Mouse (Mus musculus) liver, embryonic 14.5 days (tissue): ENCODE measurements at regions not wholly inside any gene's neighbourhood (a gene's known extent, or its start where the extent isn't known, plus 50 kb on each side); places are given as distances from the start of the nearest gene placed in this dataset.

Source experiments
- CTCF ChIP-seq: IDR thresholded peaks from 2 replicates; pipeline ENCODE4 v1.5.1; 2016; ENCODE audit warnings: antibody characterized with exemption, low read depth, control low read depth
- EP300 ChIP-seq: IDR thresholded peaks from 2 replicates; pipeline ENCODE4 v1.6.1; 2016; ENCODE audit warnings: antibody characterized with exemption, low read depth

DNA sequence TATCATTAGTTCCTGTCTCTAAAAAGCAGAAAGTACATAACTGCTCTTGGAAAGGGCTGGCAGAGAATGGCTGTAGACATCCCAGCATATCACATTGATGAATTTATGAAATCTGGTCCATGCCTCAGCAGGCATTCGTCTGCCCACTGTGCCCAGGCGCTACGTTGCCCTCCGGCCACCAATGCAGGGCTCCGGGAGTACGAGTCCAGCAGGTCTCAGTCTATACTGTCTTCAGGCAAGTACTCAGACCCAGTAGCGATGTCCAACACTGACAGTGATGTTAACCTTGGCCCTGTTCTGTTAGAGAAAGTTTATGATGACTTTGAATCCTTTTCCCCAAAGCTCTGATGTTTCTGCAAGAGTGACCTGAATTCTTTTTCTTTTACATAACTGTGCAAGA is 50.5 kb upstream of the Cdkn2b start:
- TF ChIP-seq CTCF (no peak), EP300 (no peak)
